Mouse (Mus musculus) myocyte (in vitro differentiated cells): ENCODE measurements around the gene Zfpm1. TPM values are rescaled to one million over a fixed set of nuclear protein-coding genes. Genes with fewer than 3 reads are reported as not detected.

Experiments
- H3K27me3 ChIP-seq: one replicate; pipeline ENCODE4 v1.6.1; 2011; ENCODE audit not compliant: control insufficient read depth, insufficient read depth, insufficient read length
- H3K36me3 ChIP-seq: one replicate; pipeline ENCODE4 v1.6.1; 2011; ENCODE audit not compliant: control insufficient read depth, insufficient read depth
- H3K4me2 ChIP-seq: one replicate; pipeline ENCODE4 v1.6.1; 2011; ENCODE audit warnings: low read depth, control low read depth
- H3K4me3 ChIP-seq: one replicate; pipeline ENCODE4 v1.5.1; 2011; ENCODE audit warnings: mild to moderate bottlenecking, control low read depth, moderate library complexity
- H3K79me2 ChIP-seq: one replicate; pipeline ENCODE4 v1.6.1; 2011; ENCODE audit not compliant: control insufficient read depth, insufficient read depth
- H3ac ChIP-seq: one replicate; pipeline ENCODE4 v1.6.1; 2011; ENCODE audit not compliant: control insufficient read depth, insufficient read length
- CEBPB ChIP-seq: IDR thresholded peaks from 2 replicates; pipeline ENCODE4 v1.6.1; 2011; ENCODE audit warnings: mild to moderate bottlenecking, moderate library complexity; ENCODE audit not compliant: poor library complexity, insufficient read depth, severe bottlenecking
- E2F4 ChIP-seq: IDR thresholded peaks from one replicate; pipeline ENCODE4 v1.6.1; 2011; ENCODE audit warnings: mild to moderate bottlenecking, control low read depth, moderate library complexity; ENCODE audit not compliant: insufficient read depth
- MAX ChIP-seq: IDR thresholded peaks from one replicate; pipeline ENCODE4 v1.6.1; 2011; ENCODE audit warnings: low read depth, mild to moderate bottlenecking, control low read depth
- MYOD1 ChIP-seq, 3 experiments: IDR thresholded peaks; one replicate each; pipeline ENCODE4 v1.6.1; 2011; ENCODE audit warnings: control low read depth in 2 of 3, low read depth in 2 of 3, mild to moderate bottlenecking in 2 of 3, moderate library complexity in 1 of 3; ENCODE audit not compliant: insufficient read length in 2 of 3, control insufficient read depth in 1 of 3
- MYOG ChIP-seq, 3 experiments: IDR thresholded peaks; one replicate each; pipeline ENCODE4 v1.6.1; 2011; ENCODE audit warnings: control low read depth in 2 of 3, low read depth in 2 of 3, mild to moderate bottlenecking in 2 of 3; ENCODE audit not compliant: insufficient read length in 2 of 3, control insufficient read depth in 1 of 3, insufficient read depth in 1 of 3
- POLR2A ChIP-seq: IDR thresholded peaks from one replicate; pipeline ENCODE4 v1.6.1; 2011; ENCODE audit warnings: low read depth, mild to moderate bottlenecking, control low read depth, moderate library complexity; ENCODE audit not compliant: insufficient read length
- POLR2AphosphoS2 ChIP-seq: IDR thresholded peaks from one replicate; pipeline ENCODE4 v1.6.1; 2011; ENCODE audit warnings: low read depth, control low read depth; ENCODE audit not compliant: insufficient read length
- REST ChIP-seq: IDR thresholded peaks from one replicate; pipeline ENCODE4 v1.6.1; 2011; ENCODE audit warnings: mild to moderate bottlenecking, control low read depth, moderate library complexity; ENCODE audit not compliant: insufficient read depth, insufficient read length
- SRF ChIP-seq: IDR thresholded peaks from one replicate; pipeline ENCODE4 v1.6.1; 2011; ENCODE audit warnings: low read depth; ENCODE audit not compliant: control insufficient read depth, insufficient read length
- TCF12 ChIP-seq: IDR thresholded peaks from one replicate; pipeline ENCODE4 v1.6.1; 2011; ENCODE audit warnings: mild to moderate bottlenecking, control low read depth; ENCODE audit not compliant: poor library complexity, insufficient read depth, severe bottlenecking
- TCF3 ChIP-seq: IDR thresholded peaks from one replicate; pipeline ENCODE4 v1.6.1; 2011; ENCODE audit warnings: low read depth, control low read depth; ENCODE audit not compliant: insufficient read length
- USF1 ChIP-seq: IDR thresholded peaks from one replicate; pipeline ENCODE4 v1.6.1; 2011; ENCODE audit warnings: low read depth, mild to moderate bottlenecking, control low read depth, moderate library complexity
- polyA plus RNA-seq: library from polyadenylated mRNA; unstranded; fragments of >200 nt; fragmentation: generic; extraction: Trizol; gene quantifications from one replicate; pipeline ENCODE4 v1.2.1, GENCODE M21; 2012; ENCODE audit warnings: missing spikeins

Gene Zfpm1
- polyA plus RNA-seq, 1 experiment: 22.6 TPM

GRCm38 (mm10) chr8:122316402-122316801 is 34.5 kb downstream of the Zfpm1 start:
- Histone ChIP-seq H3K36me3 (no peaks in the 10 kb centered on the region), H3K79me2 (no peaks in the 10 kb centered on the region), H3K27me3 (no peaks in the 10 kb centered on the region), H3ac (no peak overlapping the region), H3K4me3 (no peak overlapping the region), H3K4me2 (no peak overlapping the region)
- TF ChIP-seq E2F4 (no peak), MYOD1 (IDR thresholded peaks at IDR 0.05; ENCODE audit: control insufficient read depth in 1 of 3, insufficient read length in 2 of 3, low read depth in 2 of 3) (peak; percentile 79 to 84 (median 83)), MAX (no peak)

- no peaks in the 10 kb centered on the region for H3K79me2 ChIP-seq
- no peaks in the 10 kb centered on the region for H3K27me3 ChIP-seq
- no peak overlapping the region for H3ac ChIP-seq
- H3K4me2 ChIP-seq: no peak overlapping the region
- H3K4me3 ChIP-seq: no peak overlapping the region
- no peak for TF ChIP-seq REST
- H3K36me3 ChIP-seq: no peaks in the 10 kb centered on the region
Measured at GRCm38 (mm10) chr8:122317918-122318475, 36.1 kb downstream of the Zfpm1 start.

GRCm38 (mm10) chr8:122319045-122319707 is 37.2 kb downstream of the Zfpm1 start:
- Histone ChIP-seq H3K4me2 (no peak overlapping the region), H3K27me3 (no peaks in the 10 kb centered on the region), H3ac (no peak overlapping the region), H3K79me2 (no peaks in the 10 kb centered on the region), H3K36me3 (no peaks in the 10 kb centered on the region), H3K4me3 (no peak overlapping the region)
- TF ChIP-seq POLR2A (no peak), MYOD1 (IDR thresholded peaks at IDR 0.05; ENCODE audit: control insufficient read depth in 1 of 3, insufficient read length in 2 of 3, low read depth in 2 of 3) (no peak), MYOG (IDR thresholded peaks at IDR 0.05; ENCODE audit: control insufficient read depth in 1 of 3, insufficient read depth in 1 of 3, insufficient read length in 2 of 3, low read depth in 2 of 3) (no peak), TCF3 (no peak), POLR2AphosphoS2 (no peak), USF1 (no peak), REST (no peak), CEBPB (no peak), E2F4 (no peak), MAX (no peak), SRF (no peak), TCF12 (no peak)

DNA sequence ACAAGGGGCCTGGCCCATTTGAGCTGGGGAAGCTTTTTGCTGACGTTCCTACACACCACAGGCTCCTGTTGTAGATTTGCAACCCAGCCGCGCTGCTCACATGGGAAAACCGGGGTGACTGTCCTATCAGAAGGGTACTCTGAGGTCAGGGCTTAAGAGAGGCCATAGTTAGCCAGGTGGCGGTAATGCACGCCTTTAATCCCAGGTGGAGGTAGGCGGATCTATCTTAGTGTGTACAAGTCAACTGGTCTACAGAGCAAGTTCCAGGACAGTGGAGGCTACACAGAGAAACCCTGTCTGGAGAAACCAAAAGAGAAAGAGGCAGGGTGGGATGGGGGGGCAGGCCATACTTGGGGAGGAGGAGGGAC is 37.8 kb downstream of the Zfpm1 start:
- no peaks in the 10 kb centered on the region for H3K27me3 ChIP-seq
- TF ChIP-seq CEBPB: no peak
- TF ChIP-seq POLR2AphosphoS2: no peak
- TF ChIP-seq MAX: no peak
- no peak for TF ChIP-seq MYOG (IDR thresholded peaks at IDR 0.05; ENCODE audit: control insufficient read depth in 1 of 3, insufficient read depth in 1 of 3, insufficient read length in 2 of 3, low read depth in 2 of 3)
- no peak for TF ChIP-seq MYOD1 (IDR thresholded peaks at IDR 0.05; ENCODE audit: control insufficient read depth in 1 of 3, insufficient read length in 2 of 3, low read depth in 2 of 3)
- no peak for TF ChIP-seq TCF3
- no peak for TF ChIP-seq REST
- H3K79me2 ChIP-seq: no peaks in the 10 kb centered on the region
- H3K4me2 ChIP-seq: no peak overlapping the region
- H3K4me3 ChIP-seq: no peak overlapping the region
- no peak overlapping the region for H3ac ChIP-seq
- H3K36me3 ChIP-seq: no peaks in the 10 kb centered on the region

- TF ChIP-seq REST (no peak), MYOD1 (IDR thresholded peaks at IDR 0.05; ENCODE audit: control insufficient read depth in 1 of 3, insufficient read length in 2 of 3, low read depth in 2 of 3) (no peak), SRF (no peak), TCF3 (no peak), MAX (no peak), USF1 (no peak), E2F4 (no peak), POLR2A (no peak), POLR2AphosphoS2 (no peak), TCF12 (no peak), MYOG (IDR thresholded peaks at IDR 0.05; ENCODE audit: control insufficient read depth in 1 of 3, insufficient read depth in 1 of 3, insufficient read length in 2 of 3, low read depth in 2 of 3) (no peak)
- Histone ChIP-seq H3K79me2 (no peaks in the 10 kb centered on the region), H3K4me2 (no peak overlapping the region), H3K27me3 (no peaks in the 10 kb centered on the region), H3ac (no peak overlapping the region), H3K4me3 (no peak overlapping the region), H3K36me3 (no peaks in the 10 kb centered on the region)
Measured at GRCm38 (mm10) chr8:122320541-122320940, 38.6 kb downstream of the Zfpm1 start.
